In genomic region chr16:94176997-94177857, GRCm38 (mm10) we compare ENCODE assay signal across 24 mouse cellular contexts.
DNase-seq lines count a peak whose midpoint lies in the region; ATAC-seq and TF ChIP-seq lines count a peak whose summit lies in the region.
"Had no signal": no experiment of that assay in that cellular context is flagged by ENCODE, and none has a peak within 500 bp of the region (broad histone marks: within the 10 kb centered on the region; RNA-seq: fewer than 3 reads in every experiment).

No protein-coding gene starts in this region.

- intact Hi-C loops in left cerebral cortex, postnatal 25 days (cut with DNase I) = no loop called here
- intact Hi-C loops in left cerebral cortex, postnatal 4 days (cut with DNase I) = no loop called here

- peak overlapping the region in 1 of 2 experiments; percentile 17; a peak in 1 of 4 replicates for H3K4me3 ChIP-seq in MEL (ENCODE audit: control insufficient read depth in 1 of 2, insufficient read depth in 1 of 2, low read depth in 2 of 2, low read length in 2 of 2)
- H3K4me3 ChIP-seq: heart, embryonic 15.5 days; hindbrain, embryonic 13.5 days; limb, embryonic 15.5 days had no signal

- H3K4me1 ChIP-seq in MEL (ENCODE audit: control insufficient read depth in 1 of 2, insufficient read depth in 2 of 2, low read length in 2 of 2) = peaks cover 13 to 29% of the 10 kb centered on the region in 2 experiments
- H3K4me1 ChIP-seq: heart, embryonic 15.5 days had no signal

- TF ChIP-seq CTCF in MEL (IDR thresholded peaks at IDR 0.05 in 2 of 3, conservative IDR thresholded peaks at IDR 0.05 in 1 of 3; ENCODE audit: control insufficient read depth in 1 of 3, insufficient read depth in 1 of 3, low read depth in 2 of 3, low read length in 3 of 3, poor library complexity in 1 of 3, severe bottlenecking in 1 of 3) = no peak

- no peak for TF ChIP-seq POLR2A in MEL (IDR thresholded peaks at IDR 0.05; ENCODE audit: control insufficient read depth in 1 of 2, insufficient read depth in 1 of 2, low read depth in 1 of 2, low read length in 2 of 2, poor library complexity in 1 of 2)

- peak; percentile 44; the same call in 1 of the 2 replicates for ATAC-seq in megakaryocyte, adult 5-6 weeks (ENCODE audit: poor library complexity, severe bottlenecking)
- no peak for ATAC-seq in erythroblast, adult 5-6 weeks (replicated peaks; ENCODE audit: low FRiP score, poor library complexity, severe bottlenecking)
- ATAC-seq: inflammation-experienced regulatory T-cells, adult 6 months had no signal

- H3K27ac ChIP-seq in MEL (ENCODE audit: control insufficient read depth, low read depth, low read length) = peak overlapping the region; percentile 54
- H3K27ac ChIP-seq: heart, embryonic 15.5 days; hindbrain, embryonic 13.5 days; limb, embryonic 15.5 days; liver, embryonic 14.5 days had no signal

- TF ChIP-seq RAD21 in MEL (IDR thresholded peaks at IDR 0.05; ENCODE audit: low read depth, low read length) = no peak

- H3K79me2 ChIP-seq in MEL (ENCODE audit: control insufficient read depth, insufficient read depth, low read length, poor library complexity) = no peaks in the 10 kb centered on the region

- no peaks in the 10 kb centered on the region for H3K27me3 ChIP-seq in MEL (ENCODE audit: control insufficient read depth in 1 of 2, insufficient read depth in 2 of 2, low read length in 2 of 2)

- no peaks in the 10 kb centered on the region for H3K9me3 ChIP-seq in MEL (replicated peaks; ENCODE audit: insufficient read depth, low read length)
- H3K9me3 ChIP-seq: heart, embryonic 15.5 days; hindbrain, embryonic 13.5 days; limb, embryonic 15.5 days had no signal

- peak; percentile 67 to 83; a peak in 3 of 4 replicates for TF ChIP-seq EP300 in MEL (IDR thresholded peaks at IDR 0.05; ENCODE audit: low read depth in 1 of 2, low read length in 2 of 2)

- peaks cover 0 to 26% of the 10 kb centered on the region in 2 experiments; a peak in 2 of 4 replicates for H3K36me3 ChIP-seq in MEL (ENCODE audit: control insufficient read depth in 1 of 2, insufficient read depth in 2 of 2, low read length in 2 of 2)
- H3K36me3 ChIP-seq: heart, embryonic 15.5 days; hindbrain, embryonic 13.5 days; limb, embryonic 15.5 days had no signal

- peak overlapping the region; percentile 32 for H3K9ac ChIP-seq in MEL (ENCODE audit: control insufficient read depth, low read depth, low read length, poor library complexity, severe bottlenecking)
- H3K9ac ChIP-seq: heart, embryonic 15.5 days; hindbrain, embryonic 13.5 days; limb, embryonic 15.5 days; liver, embryonic 14.5 days; lung, embryonic 14.5 days had no signal

- peak; percentile 15 to 28 for DNase-seq in left cerebral cortex, postnatal 25 days (ENCODE audit: low spot score in 2 of 2)
- DNase-seq in left cerebral cortex, postnatal 4 days = no peak
- DNase-seq in A20 (ENCODE audit: low read depth, low spot score) (peak; percentile 16), MEL (ENCODE audit: low read depth, low spot score) (peak; percentile 82)
- DNase-seq in urinary bladder, postnatal 25 days (ENCODE audit: low spot score) = no peak
- DNase-seq: adrenal gland, adult 2 months; cerebellum, adult 18-20 months; cerebellum, postnatal 14 days; embryo, embryonic 11 days; gastrocnemius, postnatal 25 days; heart, postnatal 36 days; kidney, adult 18-20 months; kidney, postnatal 4 days; layer of hippocampus, adult 9-11 months; lung, embryonic 14.5 days; right cerebral cortex, postnatal 4 days; thymus, adult 18-20 months had no signal

TF ChIP-seq in MEL, 35 proteins besides CTCF, POLR2A, EP300 and RAD21:
- TF ChIP-seq SIN3A (IDR thresholded peaks at IDR 0.05; ENCODE audit: low read length) = peak; percentile 79
- TF ChIP-seq USF2 (IDR thresholded peaks at IDR 0.05; ENCODE audit: borderline replicate concordance in 1 of 2, insufficient read depth in 1 of 2, low read depth in 1 of 2, low read length in 2 of 2) = no peak
- TF ChIP-seq MAX (IDR thresholded peaks at IDR 0.05; ENCODE audit: low read length) = peak; percentile 86
- peak; percentile 73 for TF ChIP-seq ETS1 (IDR thresholded peaks at IDR 0.05; ENCODE audit: low read depth, low read length)
- peak; percentile 60 for TF ChIP-seq TCF12 (IDR thresholded peaks at IDR 0.05; ENCODE audit: low read depth, low read length)
- TF ChIP-seq HCFC1 (IDR thresholded peaks at IDR 0.05; ENCODE audit: low read depth, low read length) = peak; percentile 27; the same call in 1 of the 2 replicates
- no peak for TF ChIP-seq ZKSCAN1 (IDR thresholded peaks at IDR 0.05; ENCODE audit: low read depth, low read length)
- peak; percentile 75 for TF ChIP-seq BHLHE40 (IDR thresholded peaks at IDR 0.05; ENCODE audit: borderline replicate concordance, low read depth, low read length)
- 0 out of 2 replicates have a peak, but pooled peaks have one; percentile 35 for TF ChIP-seq ELF1 (IDR thresholded peaks at IDR 0.05; ENCODE audit: low read depth, low read length)
- no peak for TF ChIP-seq CHD2 (IDR thresholded peaks at IDR 0.05; ENCODE audit: low read length)
- no peak for TF ChIP-seq ZMIZ1 (IDR thresholded peaks at IDR 0.05; ENCODE audit: low read depth, low read length)
- no peak for TF ChIP-seq SMC3 (IDR thresholded peaks at IDR 0.05; ENCODE audit: low read depth, low read length)
- peak; percentile 13; the same call in 1 of the 2 replicates for TF ChIP-seq NELFE (IDR thresholded peaks at IDR 0.05; ENCODE audit: low read depth, low read length)
- TF ChIP-seq JUND (IDR thresholded peaks at IDR 0.05; ENCODE audit: low read depth, low read length) = no peak
- no peak for TF ChIP-seq ZNF384 (IDR thresholded peaks at IDR 0.05; ENCODE audit: low read depth, low read length)
- TF ChIP-seq E2F4 (IDR thresholded peaks at IDR 0.05; ENCODE audit: borderline replicate concordance, low read depth, low read length) = 0 out of 2 replicates have a peak, but pooled peaks have one; percentile 52
- TF ChIP-seq MYB (IDR thresholded peaks at IDR 0.05; ENCODE audit: low read depth, low read length) = peak; percentile 67
- TF ChIP-seq MAZ (IDR thresholded peaks at IDR 0.05; ENCODE audit: low read depth, low read length) = no peak
- peak; percentile 68; the same call in 1 of the 2 replicates for TF ChIP-seq RCOR1 (IDR thresholded peaks at IDR 0.05; ENCODE audit: low read depth, low read length)
- TF ChIP-seq MXI1 (IDR thresholded peaks at IDR 0.05; ENCODE audit: low read depth, low read length) = peak; percentile 74
- TF ChIP-seq NRF1 (IDR thresholded peaks at IDR 0.05; ENCODE audit: insufficient read depth, low read depth, low read length, poor library complexity, severe bottlenecking) = peak; percentile 49; the same call in 1 of the 2 replicates
- TF ChIP-seq GATA1 (IDR thresholded peaks at IDR 0.05; ENCODE audit: low read depth, low read length) = peak; percentile 55; the same call in 1 of the 2 replicates
- TF ChIP-seq MYC (IDR thresholded peaks at IDR 0.05; ENCODE audit: low read depth, low read length) = peak; percentile 49; the same call in 1 of the 2 replicates
- no peak for TF ChIP-seq TAL1 (IDR thresholded peaks at IDR 0.05; ENCODE audit: low read length)
- no peak for TF ChIP-seq POLR2AphosphoS5 (IDR thresholded peaks at IDR 0.05; ENCODE audit: borderline replicate concordance, low read depth, low read length)
- TF ChIP-seq MEF2A (IDR thresholded peaks at IDR 0.05; ENCODE audit: extremely low read depth, insufficient replicate concordance, low read depth, low read length, poor library complexity, severe bottlenecking) = no peak
TF ChIP-seq in MEL: peak in this region for 15.

Comparison
In these comparisons a context has a peak if more than half of its experiments do, and no peak if none do; other contexts are left out.
1. DNase-seq: peak in left cerebral cortex, postnatal 25 days (2 of 2), A20 (single experiment) and MEL (single experiment); none in left cerebral cortex, postnatal 4 days (single experiment) and urinary bladder, postnatal 25 days (single experiment).